Mouse (Mus musculus): ENCODE measurements around the gene Tex101.
"Not testable (repeated sequence)": the region's sequence is repeated elsewhere in the genome, so short reads cannot be mapped to it uniquely, and the experiment has no call there.

Tex101 gene

DNA sequence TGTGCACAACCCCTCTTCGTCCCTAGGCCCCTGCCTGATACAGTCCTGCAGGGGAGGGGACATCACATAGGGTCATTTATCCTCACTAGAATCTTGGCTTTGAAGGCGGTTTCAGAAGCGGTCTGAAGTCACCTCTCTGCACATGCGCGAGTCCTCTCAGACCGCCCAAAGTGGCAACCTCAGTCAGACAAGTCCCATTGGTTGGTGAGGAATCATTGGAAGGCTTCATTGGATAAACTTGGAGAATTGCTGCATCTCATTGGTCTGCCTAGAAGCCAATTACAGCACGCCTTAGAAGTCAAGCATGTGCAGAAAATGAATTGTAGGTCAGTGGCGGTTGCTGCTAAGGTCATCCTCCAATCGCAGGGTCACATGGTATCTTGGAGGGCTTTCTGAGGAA, at the start of gene Tex101:
Gene Tex101 (minus strand): TSS at position 101 of the 400 bp plus-strand sequence.
- in situ Hi-C loops (cut with MboI, MseI): no loop called here

- in situ Hi-C loops (cut with MboI, MseI): loop anchor here (5.0 kb wide), 1 partner anchor 67 kb away; no protein-coding TSS in a partner anchor
Measured at GRCm38 (mm10) chr7:24715039-24715438, 38.6 kb upstream of the Tex101 start.

DNA sequence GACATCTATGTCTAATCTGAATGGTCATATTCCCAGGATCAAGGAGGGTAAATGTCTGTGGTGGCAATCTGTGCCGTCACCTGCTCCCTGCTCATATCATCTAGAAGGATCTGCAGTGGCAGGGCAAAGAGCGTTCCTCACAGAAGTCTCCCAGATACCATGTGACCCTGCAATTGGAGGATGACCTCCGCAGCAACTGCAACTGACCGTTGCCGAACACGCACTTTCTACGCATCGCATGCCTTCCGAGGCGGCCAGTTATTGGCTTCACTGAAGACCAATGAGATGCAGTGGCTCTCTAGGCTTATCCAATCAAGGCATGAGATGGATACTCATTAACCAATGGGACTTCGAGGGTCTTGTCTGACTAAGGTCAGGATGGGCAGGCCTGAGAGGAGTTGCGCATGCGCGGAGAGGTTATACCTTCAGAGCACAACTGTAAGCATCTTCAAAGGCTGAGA, 32.4 kb upstream of the Tex101 start, which contains the start of gene BC049730:
Gene BC049730 (plus strand): TSS at position 411 of the 461 bp plus-strand sequence.
- in situ Hi-C loops (cut with MboI, MseI): no loop called here

- in situ Hi-C loops (cut with MboI, MseI): not testable (repeated sequence)
Measured at GRCm38 (mm10) chr7:24702841-24703240, 26.4 kb upstream of the Tex101 start.

DNA sequence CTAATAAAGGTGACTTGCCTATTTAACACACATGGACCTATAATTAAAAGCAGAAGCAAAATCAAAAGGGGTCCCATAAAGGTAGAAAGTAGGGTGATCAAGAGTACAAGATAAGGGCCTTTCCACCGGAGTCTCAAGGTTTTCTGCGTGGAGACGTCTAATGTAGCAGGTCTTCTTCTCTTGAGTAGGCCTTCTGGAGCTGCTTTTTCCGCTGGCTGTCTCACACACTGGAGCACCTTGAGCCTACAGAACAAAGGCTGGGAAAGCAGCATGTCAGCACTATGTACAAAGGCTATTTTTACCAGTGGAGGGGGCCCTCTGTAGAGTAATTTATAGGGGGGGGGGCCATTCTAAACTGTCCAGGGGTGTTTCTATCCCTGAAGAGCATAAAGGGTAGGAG, 21.4 kb upstream of the Tex101 start:
- in situ Hi-C loops (cut with MboI, MseI): not testable (repeated sequence)

DNA sequence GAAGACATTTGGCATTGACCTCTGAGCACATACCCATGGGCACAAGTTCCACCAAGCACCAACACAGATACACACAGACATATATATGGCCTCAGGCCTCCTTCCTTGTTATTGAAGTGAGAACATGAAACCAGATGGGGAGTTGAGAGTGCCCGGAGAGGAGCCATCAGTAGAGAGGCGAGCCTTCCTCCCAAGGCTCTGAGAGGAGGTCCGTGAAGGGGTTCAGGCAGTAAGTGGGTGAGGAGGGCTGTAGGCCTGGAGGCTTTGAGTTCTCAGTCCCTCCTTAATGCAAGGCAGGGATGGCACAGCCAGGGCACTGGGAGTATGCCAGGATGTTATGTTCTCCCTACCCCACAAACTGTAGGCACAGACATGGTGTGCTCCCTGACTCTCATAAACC, 16.2 kb upstream of the Tex101 start:
- in situ Hi-C loops (cut with MboI, MseI): loop anchor here (5.0 kb wide), 1 partner anchor 55 kb away; no protein-coding TSS in a partner anchor

- in situ Hi-C loops (cut with MboI, MseI): loop anchor here (5.0 kb wide), 1 partner anchor 40 kb away; the partner anchor contains the start of gene Gm4763
Measured at GRCm38 (mm10) chr7:24687519-24687918, 11.0 kb upstream of the Tex101 start.

- in situ Hi-C loops (cut with MboI, MseI): not testable (repeated sequence)
Measured at GRCm38 (mm10) chr7:24684121-24684520, 7.6 kb upstream of the Tex101 start.

DNA sequence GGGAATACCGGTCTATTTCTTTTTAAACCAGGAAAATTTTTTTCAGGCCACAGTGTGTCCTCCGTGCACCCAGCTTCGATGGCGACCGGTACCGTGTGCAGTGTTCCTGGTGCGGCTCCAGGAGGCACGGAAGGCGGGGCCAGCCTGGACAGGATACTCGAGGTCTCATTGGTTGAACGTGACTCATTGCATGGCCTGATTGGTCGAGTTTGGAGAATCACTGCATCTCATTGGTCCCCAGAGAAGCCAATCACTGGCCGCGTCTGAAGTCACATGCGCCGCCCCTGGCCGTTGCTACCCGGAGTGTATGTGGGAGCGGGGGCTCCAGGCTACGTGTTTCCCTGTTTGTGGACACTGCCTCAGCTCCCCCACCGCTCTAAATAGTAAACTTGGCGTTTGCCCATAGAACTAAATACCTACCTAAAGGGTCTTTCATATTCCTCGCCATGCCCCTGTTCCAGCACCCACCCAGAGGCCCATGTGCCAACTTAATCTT, 4.5 kb downstream of the Tex101 start:
- in situ Hi-C loops (cut with MboI, MseI): no loop called here

DNA sequence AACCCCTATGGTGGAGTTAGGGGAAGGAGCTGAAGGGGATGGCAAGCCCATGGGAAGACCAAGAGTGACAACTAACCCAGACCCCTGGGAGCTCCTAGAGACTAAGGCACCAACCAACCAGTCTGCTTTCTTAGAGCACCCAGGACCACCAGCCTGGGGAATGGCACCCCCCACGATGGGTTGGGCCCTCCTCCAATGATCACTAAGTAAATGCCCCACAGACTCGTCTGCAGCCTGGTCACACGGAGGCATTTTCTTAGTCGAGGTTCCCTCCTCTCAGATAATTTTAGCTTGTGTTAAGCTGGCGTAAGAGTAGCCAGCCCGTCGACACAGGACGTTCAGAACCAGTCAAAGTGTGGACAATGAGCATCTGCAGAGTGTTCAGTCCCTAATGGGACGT, 11.5 kb downstream of the Tex101 start:
- in situ Hi-C loops (cut with MboI, MseI): no loop called here

GRCm38 (mm10) chr7:24664301-24664700, 12.2 kb downstream of the Tex101 start:
- in situ Hi-C loops (cut with MboI, MseI): no loop called here

DNA sequence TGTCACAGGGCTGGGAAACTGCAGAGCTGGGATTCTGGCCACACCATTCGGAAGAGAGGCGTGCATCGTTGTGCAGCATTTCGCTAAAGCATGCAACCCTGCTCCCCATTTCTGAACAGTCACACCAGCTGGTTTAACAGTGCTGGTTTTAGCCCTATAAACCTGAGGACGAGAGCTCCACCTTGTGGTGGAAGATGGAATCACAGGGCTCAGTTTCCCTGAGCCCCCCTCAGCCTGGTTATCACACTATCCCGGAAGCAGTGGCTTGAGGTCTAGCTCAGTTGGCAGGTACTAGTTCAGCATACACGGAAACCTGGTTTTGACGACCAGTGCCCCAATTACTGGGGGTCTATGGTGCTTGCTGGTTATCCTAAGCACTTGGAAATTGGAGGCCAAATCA, 13.9 kb downstream of the Tex101 start:
- in situ Hi-C loops (cut with MboI, MseI): no loop called here

DNA sequence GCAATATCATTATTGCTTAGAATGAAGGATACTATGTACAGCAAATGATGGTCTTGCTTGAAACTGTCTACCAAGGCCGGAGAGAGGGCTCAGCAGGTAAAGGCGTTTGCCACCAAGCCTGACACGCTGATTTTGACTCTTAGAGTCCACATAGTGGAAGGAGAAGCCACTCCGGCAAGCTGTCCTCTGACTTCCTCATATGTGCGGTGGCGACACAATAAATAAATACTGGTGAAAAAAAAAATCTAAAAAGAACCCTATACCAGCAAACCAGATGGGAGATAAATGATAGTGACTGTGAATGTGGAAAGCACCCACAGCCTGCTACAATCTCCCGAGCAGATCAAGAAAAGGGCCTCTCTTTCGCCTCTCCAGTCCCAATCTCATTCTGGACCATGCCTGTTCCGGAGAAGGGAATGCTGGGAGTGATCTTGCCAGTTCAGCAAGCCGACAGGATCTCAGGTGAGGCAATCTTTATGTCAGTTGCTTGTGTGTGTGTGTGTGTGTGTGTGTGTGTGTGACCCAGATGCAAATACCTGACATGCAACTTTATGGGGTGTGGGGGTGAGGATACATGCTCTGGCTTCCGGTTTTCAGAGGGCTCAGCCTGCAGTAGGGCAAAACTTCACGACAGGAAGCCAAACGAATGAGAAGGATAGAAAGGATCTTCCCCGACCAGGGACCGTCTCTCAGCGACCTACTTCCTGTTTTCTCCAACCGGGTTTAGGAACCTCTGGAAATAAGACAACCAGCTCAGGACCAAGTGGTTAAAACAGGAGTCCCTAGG, 15.2 kb downstream of the Tex101 start:
- in situ Hi-C loops (cut with MboI, MseI): no loop called here

DNA sequence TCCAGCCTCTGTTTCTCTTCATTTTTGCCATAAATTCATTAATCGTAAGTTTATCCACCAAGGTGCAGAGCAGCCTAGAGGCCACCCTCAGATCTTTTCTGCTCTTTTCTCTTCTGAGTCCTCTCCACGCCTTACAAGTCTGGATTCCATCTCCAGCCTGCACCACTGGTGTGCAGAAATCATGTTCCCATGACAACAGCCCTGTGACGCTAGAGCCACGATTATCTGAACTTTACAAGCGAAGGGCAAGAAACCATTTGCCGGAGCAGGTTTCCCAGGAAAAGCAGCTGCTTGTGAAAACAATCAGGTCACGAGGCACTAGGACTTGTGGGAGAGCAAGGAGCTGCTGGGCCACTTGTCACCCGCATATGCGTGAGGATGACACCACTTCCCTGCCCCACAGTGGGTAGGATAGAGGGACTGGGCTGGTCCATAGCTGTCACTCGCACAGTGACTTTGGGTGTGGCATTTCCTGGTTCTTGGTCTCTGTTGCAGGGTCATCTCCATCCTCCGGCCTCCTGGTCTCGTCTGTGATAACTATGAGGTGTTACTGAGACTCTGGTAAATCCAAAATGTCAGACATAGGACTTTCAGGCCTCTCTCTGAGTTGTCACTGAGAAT, 16.6 kb downstream of the Tex101 start:
- in situ Hi-C loops (cut with MboI, MseI): no loop called here

- in situ Hi-C loops (cut with MboI, MseI): no loop called here
Measured at GRCm38 (mm10) chr7:24653681-24654080, 22.8 kb downstream of the Tex101 start.

GRCm38 (mm10) chr7:24646486-24646885, 30.0 kb downstream of the Tex101 start:
- in situ Hi-C loops (cut with MboI, MseI): no loop called here

DNA sequence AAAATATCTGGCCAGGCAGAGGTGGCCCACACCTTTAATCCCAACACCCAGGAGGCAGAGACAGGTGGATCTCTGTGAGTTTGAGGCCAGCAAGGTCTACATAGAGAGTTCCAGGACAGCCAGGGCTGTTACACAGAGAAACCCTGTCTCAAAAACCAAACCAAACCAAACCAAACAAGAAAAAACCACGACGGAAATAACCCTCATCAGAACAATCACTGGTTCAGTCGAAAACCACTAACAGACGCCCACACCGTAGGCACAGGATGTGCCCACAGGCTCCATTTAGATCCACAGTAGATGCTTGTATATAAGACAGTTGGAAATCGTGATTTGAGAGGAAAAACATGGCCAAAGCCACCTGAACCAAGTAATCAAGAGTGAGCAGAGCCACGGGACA, 31.5 kb downstream of the Tex101 start:
- in situ Hi-C loops (cut with MboI, MseI): loop anchor here (5.0 kb wide), 1 partner anchor 38 kb away; no protein-coding TSS in a partner anchor

DNA sequence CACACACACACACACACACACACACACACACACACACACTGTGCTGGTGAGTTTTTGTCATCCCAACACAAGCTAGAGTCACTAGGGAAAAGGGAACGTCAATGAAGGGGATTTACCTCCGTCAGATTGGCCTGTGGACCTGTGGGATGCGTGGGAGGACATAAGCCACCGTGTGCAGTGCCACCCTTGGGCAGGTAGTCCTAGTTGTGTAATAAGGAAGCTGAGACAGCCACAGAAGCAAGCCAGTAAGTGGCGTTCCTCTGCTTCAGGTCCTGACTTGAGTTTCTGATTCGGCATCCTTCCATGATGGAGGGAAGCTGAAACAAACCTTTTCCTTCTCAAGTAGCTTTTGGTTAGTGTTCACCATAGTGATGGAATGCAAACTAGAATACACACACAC, 32.0 kb downstream of the Tex101 start:
- in situ Hi-C loops (cut with MboI, MseI): loop anchor here (5.0 kb wide), 1 partner anchor 37 kb away; no protein-coding TSS in a partner anchor

DNA sequence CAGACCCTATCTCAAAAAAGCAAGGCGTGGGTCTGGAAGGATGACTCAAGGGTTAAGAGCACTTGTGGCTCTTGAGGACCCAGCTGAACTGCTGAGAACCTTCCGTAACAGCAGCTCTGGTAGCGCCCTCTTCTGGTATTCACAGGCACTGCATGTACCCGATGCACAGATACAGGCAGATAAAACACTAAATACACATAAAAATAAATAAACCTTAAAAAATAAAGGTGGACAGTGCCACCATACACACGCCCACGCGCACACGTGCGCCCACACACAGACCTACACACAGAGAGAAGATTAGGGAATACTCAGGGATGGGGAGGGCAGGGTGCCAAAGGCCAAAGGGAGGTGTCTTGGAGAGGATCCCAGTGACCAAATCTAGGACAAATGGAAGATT, 34.0 kb downstream of the Tex101 start:
- in situ Hi-C loops (cut with MboI, MseI): loop anchor here (5.0 kb wide), 1 partner anchor 35 kb away; no protein-coding TSS in a partner anchor

DNA sequence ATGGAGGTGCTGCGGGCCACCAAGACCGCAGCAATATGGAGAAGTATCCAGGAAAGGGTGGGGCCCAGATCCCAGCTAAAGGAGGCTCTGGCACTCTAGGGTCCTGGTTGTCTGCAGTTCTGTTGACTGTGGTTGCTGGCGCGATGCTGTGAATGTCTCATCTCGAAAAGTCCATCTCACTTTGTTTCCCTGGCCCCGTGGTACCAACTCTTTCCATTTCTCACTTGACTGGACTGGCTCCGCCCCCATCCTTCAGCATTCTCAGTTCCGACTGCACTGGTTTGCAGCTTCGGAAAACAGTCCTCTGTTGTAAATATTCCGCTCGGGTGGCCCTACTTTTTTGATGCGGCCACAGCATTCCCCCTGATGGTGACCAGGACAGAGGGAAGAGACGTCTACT, 36.0 kb downstream of the Tex101 start:
- in situ Hi-C loops (cut with MboI, MseI): loop anchor here (5.0 kb wide), 1 partner anchor 33 kb away; no protein-coding TSS in a partner anchor

DNA sequence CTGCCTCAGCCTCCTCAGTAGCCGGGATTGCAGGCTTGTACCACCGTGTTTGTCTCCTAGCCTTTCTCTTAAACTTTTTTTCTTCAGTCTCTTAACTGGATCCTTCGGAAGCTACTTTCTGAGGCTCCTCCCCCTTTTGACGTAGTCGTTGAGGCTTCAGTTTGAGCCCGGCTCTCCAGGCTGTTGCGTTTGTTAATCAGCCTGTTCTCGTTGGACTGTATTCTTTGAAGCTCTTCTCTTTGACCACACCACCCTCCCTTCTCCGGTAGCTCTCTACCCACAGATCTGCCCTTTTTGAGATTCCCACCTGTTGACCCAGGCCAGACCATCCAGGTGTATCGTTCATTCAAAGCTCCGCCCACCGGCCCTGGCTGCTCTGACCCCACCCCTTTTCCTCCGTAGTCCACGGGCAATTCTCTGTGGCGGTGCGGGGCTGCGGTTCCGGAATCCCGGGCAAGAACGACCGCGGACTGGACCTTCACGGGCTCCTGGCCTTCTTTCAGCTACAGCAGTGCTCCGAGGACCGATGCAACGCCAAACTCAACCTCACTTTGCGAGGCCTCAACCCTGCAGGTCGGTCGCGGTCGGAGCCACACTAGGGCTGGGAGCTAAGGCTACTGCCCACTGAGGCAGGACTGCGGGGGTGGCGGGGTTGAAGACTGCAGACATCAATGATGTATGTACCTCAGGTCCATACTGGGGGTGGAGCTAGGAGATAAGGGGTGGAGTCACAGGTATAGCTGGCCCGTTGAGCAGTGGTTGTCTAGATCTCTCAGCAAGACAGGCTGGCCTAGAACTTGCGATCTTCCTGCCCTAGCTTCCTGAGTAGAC, 38.2 kb downstream of the Tex101 start:
- in situ Hi-C loops (cut with MboI, MseI): no loop called here

All from regulatory T cell (primary cell).